Mouse (Mus musculus): ENCODE measurements at regions not wholly inside any gene's neighbourhood (a gene's known extent, or its start where the extent isn't known, plus 50 kb on each side); places are given as distances from the start of the nearest gene placed in this dataset.

- Histone ChIP-seq H3K4me1 (ENCODE audit: control insufficient read depth, insufficient read depth, low read length) (no peaks in the 10 kb centered on the region), H3K27ac (ENCODE audit: insufficient read depth, low read depth, low read length) (no peak overlapping the region), H3K4me3 (ENCODE audit: insufficient read depth, low read depth, low read length) (no peak overlapping the region)
- TF ChIP-seq POLR2A (IDR thresholded peaks at IDR 0.05; ENCODE audit: insufficient read depth, low read depth, low read length): no peak
- no peak for TF ChIP-seq CTCF (IDR thresholded peaks at IDR 0.05; ENCODE audit: insufficient read depth, low read depth, low read length)
- 66% methylated on average over 7 of the region's 7 CpGs for WGBS
Measured at GRCm38 (mm10) chr4:131457551-131457950, 380.5 kb downstream of the Ptpru start.

GRCm38 (mm10) chr4:131459746-131460145 is 378.3 kb downstream of the Ptpru start:
- Histone ChIP-seq H3K27ac (ENCODE audit: insufficient read depth, low read depth, low read length) (no peak overlapping the region), H3K4me3 (ENCODE audit: insufficient read depth, low read depth, low read length) (no peak overlapping the region), H3K4me1 (ENCODE audit: control insufficient read depth, insufficient read depth, low read length) (no peaks in the 10 kb centered on the region)
- TF ChIP-seq POLR2A (IDR thresholded peaks at IDR 0.05; ENCODE audit: insufficient read depth, low read depth, low read length) (no peak), CTCF (IDR thresholded peaks at IDR 0.05; ENCODE audit: insufficient read depth, low read depth, low read length) (no peak)
- WGBS: 86% methylated on average over 5 of the region's 5 CpGs

- no peaks in the 10 kb centered on the region for H3K4me1 ChIP-seq (ENCODE audit: control insufficient read depth, insufficient read depth, low read length)
- no peak overlapping the region for H3K27ac ChIP-seq (ENCODE audit: insufficient read depth, low read depth, low read length)
- 80% methylated on average over 4 of the region's 4 CpGs for WGBS
- TF ChIP-seq POLR2A (IDR thresholded peaks at IDR 0.05; ENCODE audit: insufficient read depth, low read depth, low read length) (no peak), CTCF (IDR thresholded peaks at IDR 0.05; ENCODE audit: insufficient read depth, low read depth, low read length) (no peak)
- H3K4me3 ChIP-seq (ENCODE audit: insufficient read depth, low read depth, low read length): no peak overlapping the region
Measured at GRCm38 (mm10) chr4:131461312-131461711, 376.8 kb downstream of the Ptpru start.

- Histone ChIP-seq H3K27ac (ENCODE audit: insufficient read depth, low read depth, low read length) (no peak overlapping the region), H3K4me1 (ENCODE audit: control insufficient read depth, insufficient read depth, low read length) (no peaks in the 10 kb centered on the region), H3K4me3 (ENCODE audit: insufficient read depth, low read depth, low read length) (no peak overlapping the region)
- 54% methylated on average over 7 of the region's 7 CpGs for WGBS
- TF ChIP-seq CTCF (IDR thresholded peaks at IDR 0.05; ENCODE audit: insufficient read depth, low read depth, low read length) (no peak), POLR2A (IDR thresholded peaks at IDR 0.05; ENCODE audit: insufficient read depth, low read depth, low read length) (no peak)
Measured at GRCm38 (mm10) chr4:131461728-131462127, 376.4 kb downstream of the Ptpru start.

GRCm38 (mm10) chr4:131475023-131475422 is 363.1 kb downstream of the Ptpru start:
- no peak overlapping the region for H3K27ac ChIP-seq (ENCODE audit: insufficient read depth, low read depth, low read length)
- no peak overlapping the region for H3K4me3 ChIP-seq (ENCODE audit: insufficient read depth, low read depth, low read length)
- WGBS: 61% methylated on average over 6 of the region's 6 CpGs
- no peaks in the 10 kb centered on the region for H3K4me1 ChIP-seq (ENCODE audit: control insufficient read depth, insufficient read depth, low read length)
- TF ChIP-seq POLR2A (IDR thresholded peaks at IDR 0.05; ENCODE audit: insufficient read depth, low read depth, low read length): no peak
- no peak for TF ChIP-seq CTCF (IDR thresholded peaks at IDR 0.05; ENCODE audit: insufficient read depth, low read depth, low read length)

- 80% methylated on average over 9 of the region's 9 CpGs for WGBS
- TF ChIP-seq CTCF (IDR thresholded peaks at IDR 0.05; ENCODE audit: insufficient read depth, low read depth, low read length): no peak
- TF ChIP-seq POLR2A (IDR thresholded peaks at IDR 0.05; ENCODE audit: insufficient read depth, low read depth, low read length): no peak
- Histone ChIP-seq H3K4me3 (ENCODE audit: insufficient read depth, low read depth, low read length) (no peak overlapping the region), H3K27ac (ENCODE audit: insufficient read depth, low read depth, low read length) (no peak overlapping the region), H3K4me1 (ENCODE audit: control insufficient read depth, insufficient read depth, low read length) (peaks cover 8% of the 10 kb centered on the region)
Measured at GRCm38 (mm10) chr4:131478923-131479322, 359.2 kb downstream of the Ptpru start.

GRCm38 (mm10) chr4:131483958-131484605 is 354.0 kb downstream of the Ptpru start:
- no peak overlapping the region for H3K27ac ChIP-seq (ENCODE audit: insufficient read depth, low read depth, low read length)
- TF ChIP-seq CTCF (IDR thresholded peaks at IDR 0.05; ENCODE audit: insufficient read depth, low read depth, low read length) (no peak), POLR2A (IDR thresholded peaks at IDR 0.05; ENCODE audit: insufficient read depth, low read depth, low read length) (no peak)
- no peak overlapping the region for H3K4me3 ChIP-seq (ENCODE audit: insufficient read depth, low read depth, low read length)
- WGBS: 64% methylated on average over 15 of the region's 15 CpGs
- H3K4me1 ChIP-seq (ENCODE audit: control insufficient read depth, insufficient read depth, low read length): peaks cover 40% of the 10 kb centered on the region

GRCm38 (mm10) chr4:131484607-131485111 is 353.4 kb downstream of the Ptpru start:
- 75% methylated on average over 14 of the region's 14 CpGs for WGBS
- TF ChIP-seq POLR2A (IDR thresholded peaks at IDR 0.05; ENCODE audit: insufficient read depth, low read depth, low read length) (no peak), CTCF (IDR thresholded peaks at IDR 0.05; ENCODE audit: insufficient read depth, low read depth, low read length) (no peak)
- Histone ChIP-seq H3K27ac (ENCODE audit: insufficient read depth, low read depth, low read length) (no peak overlapping the region), H3K4me3 (ENCODE audit: insufficient read depth, low read depth, low read length) (no peak overlapping the region), H3K4me1 (ENCODE audit: control insufficient read depth, insufficient read depth, low read length) (peaks cover 44% of the 10 kb centered on the region)

- Histone ChIP-seq H3K27ac (ENCODE audit: insufficient read depth, low read depth, low read length) (no peak overlapping the region), H3K4me1 (ENCODE audit: control insufficient read depth, insufficient read depth, low read length) (peaks cover 44% of the 10 kb centered on the region), H3K4me3 (ENCODE audit: insufficient read depth, low read depth, low read length) (no peak overlapping the region)
- WGBS: 81% methylated on average over 13 of the region's 13 CpGs
- TF ChIP-seq POLR2A (IDR thresholded peaks at IDR 0.05; ENCODE audit: insufficient read depth, low read depth, low read length) (no peak), CTCF (IDR thresholded peaks at IDR 0.05; ENCODE audit: insufficient read depth, low read depth, low read length) (no peak)
Measured at GRCm38 (mm10) chr4:131485126-131485825, 352.8 kb downstream of the Ptpru start.
